Mouse (Mus musculus): ENCODE measurements around the gene Vax2.

DNA sequence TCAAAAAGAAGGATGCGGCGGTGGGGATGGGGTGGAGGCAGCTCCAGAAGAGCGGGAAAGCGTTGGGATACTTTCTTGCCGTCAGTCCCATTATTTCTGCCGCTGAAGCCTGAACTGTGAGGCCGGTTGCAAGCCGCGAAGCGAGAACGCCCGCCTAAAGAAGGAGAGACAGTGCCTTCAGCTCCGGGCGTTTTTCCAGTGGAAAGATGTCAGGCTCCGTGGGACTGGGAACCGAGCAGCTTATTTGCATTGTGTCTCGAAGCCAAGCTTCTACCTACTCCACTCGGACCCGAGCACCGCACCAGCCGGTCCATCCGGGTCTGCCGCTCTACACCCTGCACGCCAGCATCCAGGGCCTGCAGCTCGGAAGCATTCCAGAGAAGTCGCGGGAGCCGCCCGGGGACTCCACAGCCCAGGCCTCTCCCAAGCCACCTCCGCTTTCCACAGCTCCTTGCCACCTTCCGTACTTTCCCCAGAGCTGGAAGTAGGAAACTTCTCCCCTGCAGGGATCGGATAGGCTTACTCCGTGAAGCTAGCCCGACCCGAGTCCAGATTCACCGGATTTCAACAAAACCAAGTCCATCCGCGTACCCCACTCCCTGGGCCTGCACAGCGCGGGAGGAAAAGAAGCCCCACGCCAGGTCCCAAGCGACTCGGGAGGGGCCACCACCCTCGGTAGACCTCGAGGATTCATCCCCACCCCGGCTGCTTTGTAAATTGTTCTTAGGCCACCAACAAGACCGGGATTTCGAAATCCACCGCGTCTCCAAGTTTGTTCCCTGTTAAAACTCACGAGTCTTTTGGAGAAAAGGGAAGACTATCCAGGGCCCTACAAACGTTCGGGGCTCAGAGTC, 8.7 kb upstream of the Vax2 start:
- no peak for TF ChIP-seq CTCF (IDR thresholded peaks at IDR 0.05; ENCODE audit: low read depth)
- no peak for TF ChIP-seq EP300 (IDR thresholded peaks at IDR 0.05; ENCODE audit: low read depth)
